Mouse (Mus musculus) erythroblast, embryonic 14.5 days (primary cell): ENCODE results near the gene Knop1.

Experiments used
- GATA1 ChIP-seq: IDR thresholded peaks from 2 replicates; pipeline ENCODE4 v1.6.1; 2012; ENCODE audit warnings: low read length, inconsistent platforms, mixed read lengths
- TAL1 ChIP-seq: IDR thresholded peaks from 3 replicates; pipeline ENCODE4 v1.6.1; 2012; ENCODE audit warnings: low read length, inconsistent platforms, mixed read lengths

GRCm38 (mm10) chr7:118841030-118841745, 14.9 kb downstream of the Knop1 start:
- no peak for TF ChIP-seq GATA1
- no peak for TF ChIP-seq TAL1
